Mouse (Mus musculus) thymus, adult 2 months (tissue): ENCODE data around the gene Dmgdh.

ENCODE experiments used
- CTCF ChIP-seq: fragments of 200-500 bp; IDR thresholded peaks from 2 replicates; pipeline ENCODE4 v1.5.1; 2012; ENCODE audit warnings: mild to moderate bottlenecking, control low read depth, low read length, moderate library complexity, borderline replicate concordance; ENCODE audit not compliant: control insufficient read depth, poor library complexity, insufficient read depth; ENCODE audit errors: extremely low read depth
- POLR2A ChIP-seq: fragments of 200-500 bp; IDR thresholded peaks from 2 replicates; pipeline ENCODE4 v1.6.1; 2012; ENCODE audit warnings: mild to moderate bottlenecking, low read length, control low read depth, moderate library complexity; ENCODE audit not compliant: control insufficient read depth, poor library complexity, insufficient read depth; ENCODE audit errors: extremely low read depth

DNA sequence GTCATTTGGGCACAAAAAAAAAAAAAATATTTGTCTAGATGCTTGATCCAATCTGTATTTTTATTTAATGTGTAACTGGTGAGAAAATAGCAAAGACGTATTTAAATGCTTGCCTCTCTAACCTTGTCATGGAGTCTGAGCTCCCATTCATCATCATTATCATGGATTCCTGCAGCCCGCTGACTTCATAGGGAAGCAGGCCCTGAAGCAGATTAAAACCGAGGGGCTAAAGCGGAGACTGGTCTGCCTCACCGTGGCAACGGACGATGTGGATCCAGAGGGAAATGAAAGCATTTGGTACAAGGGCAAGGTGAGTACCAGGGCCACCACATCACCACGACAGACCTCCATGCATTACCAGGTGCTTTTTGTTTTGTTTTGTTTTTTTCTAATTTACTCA is 69.9 kb downstream of the Dmgdh start:
- no peak for TF ChIP-seq CTCF
- TF ChIP-seq POLR2A: no peak
